Mouse (Mus musculus) midbrain, postnatal 0 days (tissue): ENCODE results near the gene Chsy1. TPM values are rescaled to one million over a fixed set of nuclear protein-coding genes. Genes with fewer than 3 reads are reported as not detected.
A peak's percentile ranks its signal among the peaks of the same experiment; 100 is the strongest.

Experiments used
- ATAC-seq: fragments of 200-750 bp; cut with Nextera tagmentation; 2 replicates; pipeline ENCODE4 v1.8.0; 2017; ENCODE audit warnings: moderate number of reproducible peaks, mild to moderate bottlenecking, moderate TSS enrichment, moderate library complexity; ENCODE audit not compliant: low FRiP score
- DNase-seq: peaks from one replicate; pipeline ENCODE4 v3.0.0-alpha.2; 2015; ENCODE audit warnings: low spot score
- H3K27ac ChIP-seq: fragments of 300-500 bp; sonication (generic); 2 replicates; pipeline ENCODE4 v1.5.1; 2014; ENCODE audit warnings: low read depth, mild to moderate bottlenecking, low read length, mixed read lengths
- H3K27me3 ChIP-seq: fragments of 300-500 bp; sonication (generic); 2 replicates; pipeline ENCODE4 v1.6.1; 2014; ENCODE audit warnings: low read length, control low read depth, mixed read lengths; ENCODE audit not compliant: insufficient read depth
- H3K36me3 ChIP-seq: fragments of 300-500 bp; sonication (generic); 2 replicates; pipeline ENCODE4 v1.6.1; 2014; ENCODE audit warnings: low read length, control low read depth, mixed read lengths; ENCODE audit not compliant: insufficient read depth
- H3K4me1 ChIP-seq: fragments of 300-500 bp; sonication (generic); 2 replicates; pipeline ENCODE4 v1.6.1; 2014; ENCODE audit warnings: mild to moderate bottlenecking, control low read depth, antibody characterized with exemption, low read length, mixed read lengths; ENCODE audit not compliant: insufficient read depth
- H3K4me2 ChIP-seq: fragments of 300-500 bp; sonication (generic); 2 replicates; pipeline ENCODE4 v1.6.1; 2014; ENCODE audit warnings: low read depth, mild to moderate bottlenecking, low read length, mixed read lengths; ENCODE audit not compliant: poor library complexity, severe bottlenecking
- H3K4me3 ChIP-seq: fragments of 300-500 bp; sonication (generic); 2 replicates; pipeline ENCODE4 v1.5.1; 2014; ENCODE audit warnings: low read depth, mild to moderate bottlenecking, low read length, moderate library complexity
- H3K9ac ChIP-seq: fragments of 300-500 bp; sonication (generic); replicated peaks from 2 replicates; pipeline ENCODE4 v1.6.1; 2014; ENCODE audit warnings: mild to moderate bottlenecking, low read length, moderate library complexity, mixed read lengths; ENCODE audit not compliant: poor library complexity, severe bottlenecking
- H3K9me3 ChIP-seq: fragments of 300-500 bp; sonication (generic); 2 replicates; pipeline ENCODE4 v1.6.1; 2016; ENCODE audit warnings: low read length, control low read depth
- CTCF ChIP-seq: IDR thresholded peaks from 2 replicates; pipeline ENCODE4 v1.5.1; 2016; ENCODE audit warnings: antibody characterized with exemption, mild to moderate bottlenecking
- WGBS: fragments of 180-500 bp; shearing (Covaris S2); extraction: QIAGEN DNeasy Blood & Tissue Kit; methylation state at CpG from one replicate; pipeline ENCODE4 v1.1.7; 2014; 5-methylcytosine and 5-hydroxymethylcytosine counted together
- polyA plus RNA-seq: library from polyadenylated mRNA; unstranded; fragments of >200 nt; fragmentation: Nextera tagmentation; extraction: Ambion mirVana; gene quantifications from 2 replicates; pipeline ENCODE4 v1.2.1, GENCODE M21; 2015
- total RNA-seq: library from RNA; depleted of rRNA; stranded (reverse); fragments of >200 nt; gene quantifications from 2 replicates; pipeline ENCODE4 v1.2.3, GENCODE M21; 2014

Chsy1 gene
- total and polyA plus RNA-seq, 2 experiments from 2014 or later, result 7.2 to 38.9 TPM

DNA sequence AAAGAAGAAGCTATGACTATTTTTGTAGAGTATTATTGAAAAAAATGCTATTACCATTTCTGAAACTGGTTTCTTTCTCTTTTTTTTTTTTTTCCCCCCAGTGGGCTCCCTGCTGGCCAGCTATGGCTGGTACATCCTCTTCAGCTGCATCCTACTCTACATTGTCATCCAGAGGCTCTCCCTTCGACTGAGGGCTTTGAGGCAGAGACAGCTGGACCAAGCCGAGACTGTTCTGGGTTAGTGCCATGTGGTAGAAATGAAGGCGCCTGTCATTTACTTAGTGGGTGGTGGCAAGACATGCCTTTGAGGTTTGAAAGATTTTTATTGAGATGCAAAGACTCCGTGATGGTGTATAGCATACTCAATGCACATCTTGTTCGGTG, 29.1 kb upstream of the Chsy1 start:
- H3K9me3 ChIP-seq, result no peaks in the 10 kb centered on the region
- H3K9ac ChIP-seq, result peak overlapping the region; percentile 78; the same call in 1 of the 2 replicates
- WGBS, result 26% methylated on average over 5 of the region's 5 CpGs
- TF ChIP-seq CTCF, result peak; percentile 49
- peak overlapping the region; percentile 82 for H3K4me3 ChIP-seq
- ATAC-seq (no peak), DNase-seq (peak; percentile 21)
- peaks cover 27% of the 10 kb centered on the region; the same call in 1 of the 2 replicates for H3K36me3 ChIP-seq
- peak overlapping the region; percentile 76 for H3K4me2 ChIP-seq
- peak overlapping the region; percentile 77 for H3K27ac ChIP-seq
- H3K4me1 ChIP-seq, result peaks cover 7% of the 10 kb centered on the region; the same call in 1 of the 2 replicates
- H3K27me3 ChIP-seq, result no peaks in the 10 kb centered on the region

DNA sequence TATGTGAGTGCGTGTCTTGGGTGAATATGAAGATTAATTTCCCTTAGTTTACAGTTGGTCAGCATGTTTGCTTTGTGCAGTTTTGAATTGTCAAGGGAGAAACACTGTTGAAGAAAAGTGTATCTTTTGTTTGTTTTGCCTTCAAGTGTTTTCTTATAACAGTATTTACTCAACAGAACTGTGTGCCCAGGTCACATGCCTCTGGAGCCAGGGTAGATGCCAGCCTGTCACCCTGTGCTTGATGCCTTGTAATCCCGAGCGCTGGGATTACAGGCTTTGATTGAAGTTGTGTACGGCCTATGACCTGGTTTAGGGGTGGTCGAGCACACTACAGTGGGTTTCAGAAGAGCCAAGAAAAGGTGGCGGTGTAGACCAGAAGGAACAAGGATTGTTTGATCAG, 25.6 kb upstream of the Chsy1 start:
- Histone ChIP-seq H3K4me1 (peaks cover 7% of the 10 kb centered on the region; the same call in 1 of the 2 replicates), H3K9ac (no peak overlapping the region), H3K27ac (no peak overlapping the region), H3K4me2 (no peak overlapping the region), H3K4me3 (no peak overlapping the region), H3K27me3 (no peaks in the 10 kb centered on the region), H3K36me3 (peaks cover 40% of the 10 kb centered on the region), H3K9me3 (no peaks in the 10 kb centered on the region)
- DNase-seq (no peak), ATAC-seq (no peak)
- no peak for TF ChIP-seq CTCF
- WGBS, result 85% methylated on average over 6 of the region's 6 CpGs

DNA sequence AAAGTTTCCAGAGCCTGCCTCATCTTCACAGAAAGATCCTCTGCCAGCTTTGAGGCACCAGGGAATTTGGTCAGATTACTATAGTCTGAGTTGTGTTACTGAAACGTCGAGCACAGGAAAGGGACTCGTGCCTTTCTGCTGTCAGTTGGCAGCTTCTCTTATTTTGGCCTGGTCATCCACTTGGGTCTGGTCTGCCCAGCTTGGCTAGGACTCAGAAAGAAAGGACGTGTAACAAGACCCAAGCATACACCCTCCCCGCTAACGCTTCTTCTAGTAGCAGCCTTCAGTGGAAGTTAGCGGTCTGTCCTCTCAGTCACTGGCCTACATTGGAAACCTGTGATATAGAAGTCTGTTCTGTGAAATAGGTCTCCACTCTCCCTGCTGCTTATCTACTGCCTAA, 24.8 kb upstream of the Chsy1 start:
- peaks cover 7% of the 10 kb centered on the region; the same call in 1 of the 2 replicates for H3K4me1 ChIP-seq
- ATAC-seq (no peak), DNase-seq (no peak)
- H3K36me3 ChIP-seq, result peaks cover 46% of the 10 kb centered on the region
- H3K27me3 ChIP-seq, result no peaks in the 10 kb centered on the region
- H3K27ac ChIP-seq, result no peak overlapping the region
- 83% methylated on average over 7 of the region's 7 CpGs for WGBS
- no peak overlapping the region for H3K4me2 ChIP-seq
- TF ChIP-seq CTCF, result no peak
- H3K9me3 ChIP-seq, result no peaks in the 10 kb centered on the region
- no peak overlapping the region for H3K9ac ChIP-seq
- no peak overlapping the region for H3K4me3 ChIP-seq

DNA sequence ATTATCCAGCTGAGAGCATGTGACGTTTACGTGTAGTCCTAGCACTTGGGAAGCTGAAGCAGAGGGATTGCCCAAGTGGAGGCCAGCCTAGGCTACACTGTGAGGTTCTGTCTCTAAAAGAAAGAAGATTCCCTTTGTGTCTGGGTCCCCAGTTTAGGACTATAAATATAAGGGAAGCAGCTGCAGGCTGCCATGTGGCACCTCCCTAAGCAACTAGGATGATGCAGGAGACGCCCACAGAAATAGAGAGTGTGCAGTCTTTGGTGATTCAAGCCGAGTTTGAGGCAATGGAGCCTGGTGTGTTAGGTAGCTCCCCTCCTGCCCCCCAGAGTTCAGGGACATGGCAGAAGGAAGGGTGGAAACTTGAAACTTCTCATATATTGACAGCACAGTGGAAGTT, 21.7 kb upstream of the Chsy1 start:
- WGBS, result 93% methylated on average over 4 of the region's 4 CpGs
- ATAC-seq, result no peak

DNA sequence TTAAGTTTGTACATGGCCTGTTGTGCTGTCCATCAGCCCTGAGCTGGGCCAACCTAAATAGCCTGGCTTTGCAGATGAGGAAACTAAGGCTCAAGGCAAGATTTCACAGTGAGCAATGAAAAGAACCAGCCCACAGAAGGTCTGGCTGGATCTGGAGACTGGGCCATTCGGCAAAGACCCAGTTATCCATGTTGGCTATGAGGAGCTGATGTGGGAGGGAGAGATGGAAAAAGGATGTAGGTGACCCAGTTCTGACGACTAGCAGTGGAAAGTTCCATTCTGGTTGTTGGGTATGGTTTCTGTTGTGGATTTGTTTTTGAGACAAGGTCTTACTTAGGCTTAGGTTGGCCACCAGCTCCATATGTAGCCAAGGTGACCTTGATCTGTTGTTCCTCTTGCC, 21.2 kb upstream of the Chsy1 start:
- no peak for ATAC-seq
- 92% methylated on average over 2 of the region's 2 CpGs for WGBS
- Histone ChIP-seq H3K27me3 (no peaks in the 10 kb centered on the region), H3K9ac (no peak overlapping the region), H3K4me3 (no peak overlapping the region), H3K36me3 (peaks cover 60% of the 10 kb centered on the region), H3K27ac (no peak overlapping the region), H3K4me1 (no peaks in the 10 kb centered on the region), H3K4me2 (no peak overlapping the region), H3K9me3 (no peaks in the 10 kb centered on the region)
- no peak for TF ChIP-seq CTCF
- no peak for DNase-seq

More for the DNA sequence above, 21.7 kb upstream of the Chsy1 start:
- Histone ChIP-seq H3K9me3 (no peaks in the 10 kb centered on the region), H3K4me3 (no peak overlapping the region), H3K27me3 (no peaks in the 10 kb centered on the region), H3K36me3 (peaks cover 60% of the 10 kb centered on the region), H3K27ac (no peak overlapping the region), H3K4me2 (no peak overlapping the region), H3K4me1 (no peaks in the 10 kb centered on the region), H3K9ac (no peak overlapping the region)
- DNase-seq, result no peak
- TF ChIP-seq CTCF, result no peak

DNA sequence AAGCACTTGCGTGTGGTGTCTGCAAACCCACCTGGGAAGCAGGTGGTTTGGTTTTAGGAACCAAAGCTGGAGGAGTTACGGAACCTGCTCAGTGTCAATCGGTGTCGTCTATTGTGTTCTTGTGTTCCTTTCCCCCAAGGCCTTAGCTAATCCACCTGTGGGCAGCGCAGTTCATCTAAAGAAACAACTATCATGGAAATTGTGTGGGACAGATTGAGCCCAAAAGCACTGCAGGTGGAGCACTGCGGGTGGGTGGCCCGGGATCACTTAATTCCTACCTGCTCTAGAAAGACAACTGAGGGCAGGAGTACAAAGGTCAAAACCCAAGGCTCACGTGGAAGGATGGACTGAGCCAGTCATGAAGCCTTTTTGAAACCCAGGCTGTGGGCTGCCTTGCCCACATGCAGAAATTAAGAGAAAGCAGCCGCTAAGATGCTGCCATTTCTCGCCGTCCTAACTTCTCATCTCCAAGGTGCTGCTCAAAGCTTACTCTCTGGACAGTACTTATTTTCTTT, 18.6 kb upstream of the Chsy1 start:
- ATAC-seq (no peak), DNase-seq (no peak)
- H3K27ac ChIP-seq, result no peak overlapping the region
- no peaks in the 10 kb centered on the region for H3K4me1 ChIP-seq
- no peak overlapping the region for H3K4me2 ChIP-seq
- no peak overlapping the region for H3K9ac ChIP-seq
- no peak for TF ChIP-seq CTCF
- no peak overlapping the region for H3K4me3 ChIP-seq
- H3K9me3 ChIP-seq, result no peaks in the 10 kb centered on the region
- H3K27me3 ChIP-seq, result no peaks in the 10 kb centered on the region
- 85% methylated on average over 11 of the region's 11 CpGs for WGBS
- H3K36me3 ChIP-seq, result peaks cover 45% of the 10 kb centered on the region
